Mouse (Mus musculus): ENCODE results near the gene Hoxc12. TPM values are rescaled to one million over a fixed set of nuclear protein-coding genes. Genes with fewer than 3 reads are reported as not detected.

Hoxc12 gene
- not detected in 2 replicates for polyA plus RNA-seq (2015; fragmentation: Nextera tagmentation; extraction: Ambion mirVana)

DNA sequence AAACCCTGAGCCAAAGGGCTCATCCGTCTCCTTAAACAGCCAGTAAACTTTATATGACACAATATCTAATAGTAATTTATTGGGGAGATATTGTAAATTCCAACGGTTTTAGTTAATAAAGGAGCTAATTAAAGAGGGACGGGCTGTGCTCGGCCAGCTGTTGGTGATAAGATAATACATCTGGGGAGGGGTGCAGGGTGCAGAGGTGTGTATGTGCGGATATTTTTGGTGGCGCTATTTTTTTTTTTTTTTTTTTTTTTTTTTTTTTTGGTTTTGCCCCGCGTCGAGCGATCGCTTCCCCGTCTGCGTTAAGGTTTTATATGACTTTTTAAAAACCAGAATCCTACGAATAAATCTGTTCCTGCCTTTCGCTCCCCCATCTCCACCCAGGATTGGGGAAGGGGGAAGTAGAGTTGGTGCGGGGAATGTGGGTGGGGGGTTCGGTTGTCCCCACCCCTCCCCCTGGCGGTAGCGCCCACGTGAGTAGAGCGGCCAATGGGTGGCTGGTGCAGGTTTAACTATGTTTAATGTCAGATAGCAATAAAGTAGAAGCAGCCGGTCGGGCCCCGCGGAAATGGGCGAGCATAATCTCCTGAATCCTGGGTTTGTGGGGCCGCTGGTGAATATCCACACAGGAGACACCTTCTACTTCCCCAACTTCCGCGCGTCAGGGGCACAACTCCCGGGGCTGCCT, at the start of gene Hoxc12:
Gene Hoxc12 (plus strand): TSS at position 479 of the 694 bp plus-strand sequence.
- peaks cover 2% of the 10 kb centered on the region; the same call in 1 of the 2 replicates for H3K4me1 ChIP-seq
- H3K4me3 ChIP-seq: no peak within 1 kb of the TSS
- H3K36me3 ChIP-seq: no peaks in the 10 kb centered on the region
- ATAC-seq (ENCODE audit: borderline replicate concordance, extremely low read depth, low FRiP score, low TSS enrichment): no peak
- H3K4me2 ChIP-seq: no peak within 1 kb of the TSS
- H3K9ac ChIP-seq: no peak within 1 kb of the TSS
- WGBS: under 1% methylated on average over 31 of the region's 31 CpGs
- H3K27ac ChIP-seq: no peak within 1 kb of the TSS
- peaks cover 100% of the 10 kb centered on the region for H3K27me3 ChIP-seq
- H3K9me3 ChIP-seq: no peaks in the 10 kb centered on the region

DNA sequence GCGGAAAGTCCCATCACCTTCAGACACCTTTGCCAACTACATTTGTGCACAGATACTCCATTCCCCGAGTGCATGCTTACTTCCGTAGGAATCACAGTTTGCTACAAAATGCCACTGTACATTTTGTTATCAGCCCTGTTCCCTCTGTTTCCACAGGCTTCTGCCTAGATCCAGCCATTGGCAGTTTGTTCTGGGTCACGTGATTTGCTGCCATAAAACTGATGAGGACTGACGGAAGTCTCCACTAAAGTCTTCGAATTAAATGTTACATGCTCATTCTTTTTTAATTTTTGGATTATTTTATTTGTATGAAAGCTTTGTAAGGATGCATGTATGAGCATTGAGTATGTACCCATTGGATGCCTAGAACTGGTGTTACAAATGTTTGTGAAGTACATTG, 41.4 kb upstream of the Hoxc12 start:
- Histone ChIP-seq H3K4me2 (no peak overlapping the region), H3K9me3 (no peaks in the 10 kb centered on the region), H3K27ac (no peak overlapping the region), H3K9ac (no peak overlapping the region), H3K36me3 (no peaks in the 10 kb centered on the region), H3K27me3 (peaks cover 40% of the 10 kb centered on the region), H3K4me3 (no peak overlapping the region), H3K4me1 (no peaks in the 10 kb centered on the region)
- 80% methylated on average over 6 of the region's 6 CpGs for WGBS
- ATAC-seq (ENCODE audit: borderline replicate concordance, extremely low read depth, low FRiP score, low TSS enrichment): no peak

DNA sequence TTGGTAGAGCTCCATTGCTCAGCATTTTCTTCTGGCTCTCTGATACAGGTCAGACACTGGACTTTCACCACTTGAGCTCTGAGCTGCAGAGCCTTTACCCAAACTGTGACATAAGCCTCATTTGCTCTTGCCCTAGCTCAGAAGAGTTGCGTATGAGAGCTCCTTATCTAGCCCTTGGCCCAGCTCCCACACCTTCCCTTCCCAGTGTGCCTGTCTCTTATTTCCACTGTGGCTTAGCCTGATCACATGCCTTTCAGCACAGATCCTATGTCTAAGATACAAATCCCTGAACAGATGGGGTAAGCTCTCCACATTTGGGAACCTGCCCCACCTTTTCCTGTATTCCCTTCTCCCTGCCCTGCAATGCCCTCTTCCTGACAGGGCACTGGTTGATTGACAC, 31.6 kb upstream of the Hoxc12 start:
- Histone ChIP-seq H3K4me1 (no peaks in the 10 kb centered on the region), H3K36me3 (no peaks in the 10 kb centered on the region), H3K9ac (no peak overlapping the region), H3K4me2 (no peak overlapping the region), H3K9me3 (no peaks in the 10 kb centered on the region), H3K4me3 (no peak overlapping the region), H3K27ac (no peak overlapping the region), H3K27me3 (peaks cover 79% of the 10 kb centered on the region)
- no peak for ATAC-seq (ENCODE audit: borderline replicate concordance, extremely low read depth, low FRiP score, low TSS enrichment)
- WGBS: 22% methylated on average over 1 of the region's 1 CpGs

DNA sequence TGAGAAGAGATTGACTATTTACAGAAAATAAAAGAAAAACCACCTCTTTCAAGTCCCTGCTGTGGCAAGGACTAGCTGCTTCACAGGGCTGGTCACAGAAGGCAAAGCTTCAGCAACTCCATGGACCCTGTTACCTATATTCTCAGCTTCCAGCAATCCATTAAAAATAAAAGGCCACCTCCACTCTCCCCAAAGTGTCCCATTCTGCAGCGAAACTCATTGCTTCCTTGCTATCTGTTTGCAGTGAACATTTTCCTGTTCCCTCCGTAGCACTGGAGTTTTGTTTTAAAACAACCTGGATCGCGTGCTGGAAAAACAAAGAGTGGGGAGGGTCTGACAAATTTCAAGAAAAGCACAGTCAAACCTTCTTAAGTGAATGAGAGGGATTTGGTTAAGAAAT, 27.0 kb upstream of the Hoxc12 start:
- H3K9me3 ChIP-seq: no peaks in the 10 kb centered on the region
- peaks cover 95% of the 10 kb centered on the region for H3K27me3 ChIP-seq
- no peaks in the 10 kb centered on the region for H3K4me1 ChIP-seq
- no peak overlapping the region for H3K4me2 ChIP-seq
- WGBS: 2% methylated on average over 4 of the region's 4 CpGs
- H3K27ac ChIP-seq: no peak overlapping the region
- no peak overlapping the region for H3K9ac ChIP-seq
- no peak overlapping the region for H3K4me3 ChIP-seq
- H3K36me3 ChIP-seq: no peaks in the 10 kb centered on the region
- no peak for ATAC-seq (ENCODE audit: borderline replicate concordance, extremely low read depth, low FRiP score, low TSS enrichment)

DNA sequence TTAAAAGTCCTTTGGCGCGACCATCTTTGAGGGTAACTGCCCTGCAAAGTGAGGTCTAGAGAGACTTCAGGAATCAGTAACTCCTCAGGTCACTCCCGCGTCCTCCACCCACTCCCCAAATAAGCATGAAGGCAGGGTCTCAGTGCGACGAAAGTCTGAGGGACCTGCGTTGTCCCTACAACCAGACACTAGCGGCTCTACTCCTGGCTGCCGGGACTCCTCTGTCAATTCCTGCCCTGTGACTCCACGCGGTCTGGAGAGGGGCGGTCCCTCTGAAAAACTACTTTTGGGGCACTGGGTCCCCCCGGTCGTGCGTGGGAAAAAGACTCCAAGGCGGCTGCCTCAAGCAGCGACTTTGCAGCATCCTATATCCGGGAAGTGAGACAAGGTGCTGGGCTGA, 26.5 kb upstream of the Hoxc12 start:
- no peaks in the 10 kb centered on the region for H3K9me3 ChIP-seq
- H3K4me1 ChIP-seq: no peaks in the 10 kb centered on the region
- H3K36me3 ChIP-seq: no peaks in the 10 kb centered on the region
- no peak overlapping the region for H3K27ac ChIP-seq
- under 1% methylated on average over 18 of the region's 18 CpGs for WGBS
- ATAC-seq (ENCODE audit: borderline replicate concordance, extremely low read depth, low FRiP score, low TSS enrichment): no peak
- H3K9ac ChIP-seq: no peak overlapping the region
- no peak overlapping the region for H3K4me3 ChIP-seq
- peaks cover 95% of the 10 kb centered on the region for H3K27me3 ChIP-seq
- no peak overlapping the region for H3K4me2 ChIP-seq

DNA sequence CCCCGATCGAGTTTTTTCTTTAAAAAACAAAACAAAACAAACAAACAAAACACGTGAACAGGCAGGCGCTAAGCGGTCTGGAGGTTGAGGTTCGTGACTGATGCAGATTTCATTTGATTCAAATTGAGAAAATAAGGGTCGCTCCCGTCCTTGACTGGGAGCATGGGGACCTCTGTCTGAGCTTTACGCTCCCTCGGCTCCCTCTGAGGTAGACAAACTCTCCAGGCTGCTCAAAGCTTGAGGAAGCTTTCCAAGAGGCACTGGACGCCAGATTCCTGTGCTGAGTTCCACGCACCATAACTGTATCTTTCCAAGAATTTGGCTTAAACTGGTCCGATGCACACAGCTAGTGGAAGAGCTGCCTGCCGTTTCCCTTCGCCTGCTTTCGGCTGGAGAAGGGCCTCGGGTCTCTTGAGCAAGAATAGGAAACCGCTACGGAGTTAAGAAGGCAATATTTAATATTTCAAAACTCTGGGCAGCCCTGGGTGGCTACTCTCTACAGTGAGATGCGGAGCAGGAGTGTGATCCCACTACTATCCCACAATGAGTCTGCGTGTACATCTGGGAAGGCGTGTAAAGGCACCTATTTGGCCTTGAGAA, 26.0 kb upstream of the Hoxc12 start:
- Histone ChIP-seq H3K27ac (no peak overlapping the region), H3K27me3 (peaks cover 93% of the 10 kb centered on the region), H3K9ac (no peak overlapping the region), H3K4me3 (no peak overlapping the region), H3K4me1 (no peaks in the 10 kb centered on the region), H3K36me3 (no peaks in the 10 kb centered on the region), H3K9me3 (no peaks in the 10 kb centered on the region), H3K4me2 (no peak overlapping the region)
- ATAC-seq (ENCODE audit: borderline replicate concordance, extremely low read depth, low FRiP score, low TSS enrichment): no peak
- WGBS: 1% methylated on average over 22 of the region's 22 CpGs

DNA sequence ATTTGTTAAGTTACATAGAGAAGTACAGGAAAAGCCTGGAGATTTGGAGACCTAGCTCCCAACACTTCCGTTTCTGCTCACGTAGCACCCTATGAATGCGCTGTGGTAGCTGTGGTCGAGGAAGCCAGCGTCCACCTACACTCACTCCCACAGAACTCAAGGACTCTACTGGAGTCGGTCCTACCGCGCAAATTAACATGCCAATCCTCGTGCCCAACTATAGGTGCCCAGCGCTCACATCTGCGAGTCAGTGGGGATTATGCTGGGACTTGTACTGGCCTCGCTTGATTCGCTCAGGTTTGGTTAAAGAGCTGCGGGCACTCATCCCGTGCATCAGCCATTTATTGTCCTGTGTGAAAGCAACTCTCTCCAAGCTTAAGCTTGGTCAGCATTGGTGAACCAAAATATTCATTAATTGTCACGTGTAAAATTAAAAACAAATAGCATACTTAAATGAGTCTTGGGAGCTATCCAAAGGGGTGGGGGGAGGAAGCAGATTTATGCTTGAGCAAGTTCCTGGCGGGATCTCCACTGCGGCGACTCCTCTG, 23.4 kb upstream of the Hoxc12 start:
- Histone ChIP-seq H3K27me3 (peaks cover 95% of the 10 kb centered on the region), H3K27ac (no peak overlapping the region), H3K4me2 (no peak overlapping the region), H3K9ac (no peak overlapping the region), H3K9me3 (no peaks in the 10 kb centered on the region), H3K36me3 (no peaks in the 10 kb centered on the region), H3K4me1 (no peaks in the 10 kb centered on the region), H3K4me3 (no peak overlapping the region)
- under 1% methylated on average over 19 of the region's 19 CpGs for WGBS
- no peak for ATAC-seq (ENCODE audit: borderline replicate concordance, extremely low read depth, low FRiP score, low TSS enrichment)

DNA sequence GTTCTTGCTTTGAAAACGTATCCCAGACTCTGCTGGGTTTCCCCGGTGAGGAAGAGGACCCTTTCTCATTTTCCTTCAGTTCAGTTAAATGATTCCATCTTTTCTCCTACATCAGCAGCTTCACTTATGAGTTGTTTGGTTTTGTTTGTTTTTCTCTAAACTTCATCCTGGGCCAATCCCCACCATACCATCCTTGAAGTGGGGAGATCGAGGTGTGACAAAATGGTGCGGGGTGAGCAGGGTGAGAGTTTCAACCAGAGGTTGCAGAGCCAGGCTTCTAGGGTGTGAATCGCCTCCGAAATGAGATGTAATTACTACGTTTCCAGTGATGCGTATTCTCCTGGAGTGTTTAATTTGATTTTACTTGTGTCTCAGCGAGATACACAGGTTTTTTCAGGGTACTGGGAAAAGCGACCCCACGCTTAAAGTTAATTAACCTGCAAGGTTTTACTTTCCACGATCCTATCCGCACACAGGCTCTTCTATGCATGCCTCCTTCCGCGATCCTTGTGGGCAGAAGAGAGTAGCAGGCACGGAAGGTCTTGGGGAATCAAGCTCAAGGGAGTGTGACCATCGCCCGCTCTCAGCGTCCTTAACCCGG, 18.5 kb upstream of the Hoxc12 start:
- Histone ChIP-seq H3K4me1 (peaks cover 4% of the 10 kb centered on the region; the same call in 1 of the 2 replicates), H3K9ac (no peak overlapping the region)
- WGBS: under 1% methylated on average over 20 of the region's 20 CpGs

DNA sequence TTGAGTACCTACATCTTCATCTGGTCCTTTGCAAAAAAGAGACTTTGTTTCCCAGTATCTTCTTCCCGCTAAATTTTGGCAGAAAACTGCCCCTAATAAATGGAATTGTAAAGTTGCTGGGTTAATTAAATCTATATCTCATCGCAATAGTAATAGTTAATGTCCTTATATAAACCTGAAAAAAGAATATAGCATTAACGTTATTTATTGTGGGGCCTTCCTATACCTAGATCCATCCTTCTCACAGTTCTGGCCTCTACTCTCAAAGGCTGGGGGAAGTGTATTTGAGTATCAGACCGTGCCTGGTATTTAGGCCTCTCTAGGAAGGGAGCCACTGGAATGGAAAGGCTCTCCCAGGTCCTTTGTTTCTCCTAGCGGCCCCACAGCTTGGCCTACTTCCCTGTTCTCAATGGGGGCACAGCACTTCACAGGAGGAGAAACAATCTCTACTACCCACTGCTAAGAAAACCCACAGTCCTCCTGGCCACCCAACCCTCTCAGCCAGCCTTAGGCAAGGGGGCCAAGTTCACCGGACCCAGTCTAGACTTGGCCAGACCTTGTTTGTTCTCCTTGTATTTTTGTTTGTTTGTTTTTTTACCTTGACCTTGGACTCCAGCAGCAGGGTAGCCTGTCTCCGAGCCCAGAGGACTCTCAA, 17.8 kb upstream of the Hoxc12 start:
- Histone ChIP-seq H3K27ac (no peak overlapping the region), H3K4me2 (no peak overlapping the region), H3K4me3 (no peak overlapping the region), H3K9me3 (no peaks in the 10 kb centered on the region), H3K27me3 (peaks cover 97% of the 10 kb centered on the region), H3K4me1 (peaks cover 4% of the 10 kb centered on the region; the same call in 1 of the 2 replicates), H3K36me3 (no peaks in the 10 kb centered on the region), H3K9ac (no peak overlapping the region)
- ATAC-seq (ENCODE audit: borderline replicate concordance, extremely low read depth, low FRiP score, low TSS enrichment): no peak
- WGBS: 3% methylated on average over 7 of the region's 7 CpGs

More for the DNA sequence above, 18.5 kb upstream of the Hoxc12 start:
- H3K4me2 ChIP-seq: no peak overlapping the region
- H3K9me3 ChIP-seq: no peaks in the 10 kb centered on the region
- H3K4me3 ChIP-seq: no peak overlapping the region
- no peak overlapping the region for H3K27ac ChIP-seq
- H3K27me3 ChIP-seq: peaks cover 97% of the 10 kb centered on the region
- no peaks in the 10 kb centered on the region for H3K36me3 ChIP-seq
- no peak for ATAC-seq (ENCODE audit: borderline replicate concordance, extremely low read depth, low FRiP score, low TSS enrichment)

DNA sequence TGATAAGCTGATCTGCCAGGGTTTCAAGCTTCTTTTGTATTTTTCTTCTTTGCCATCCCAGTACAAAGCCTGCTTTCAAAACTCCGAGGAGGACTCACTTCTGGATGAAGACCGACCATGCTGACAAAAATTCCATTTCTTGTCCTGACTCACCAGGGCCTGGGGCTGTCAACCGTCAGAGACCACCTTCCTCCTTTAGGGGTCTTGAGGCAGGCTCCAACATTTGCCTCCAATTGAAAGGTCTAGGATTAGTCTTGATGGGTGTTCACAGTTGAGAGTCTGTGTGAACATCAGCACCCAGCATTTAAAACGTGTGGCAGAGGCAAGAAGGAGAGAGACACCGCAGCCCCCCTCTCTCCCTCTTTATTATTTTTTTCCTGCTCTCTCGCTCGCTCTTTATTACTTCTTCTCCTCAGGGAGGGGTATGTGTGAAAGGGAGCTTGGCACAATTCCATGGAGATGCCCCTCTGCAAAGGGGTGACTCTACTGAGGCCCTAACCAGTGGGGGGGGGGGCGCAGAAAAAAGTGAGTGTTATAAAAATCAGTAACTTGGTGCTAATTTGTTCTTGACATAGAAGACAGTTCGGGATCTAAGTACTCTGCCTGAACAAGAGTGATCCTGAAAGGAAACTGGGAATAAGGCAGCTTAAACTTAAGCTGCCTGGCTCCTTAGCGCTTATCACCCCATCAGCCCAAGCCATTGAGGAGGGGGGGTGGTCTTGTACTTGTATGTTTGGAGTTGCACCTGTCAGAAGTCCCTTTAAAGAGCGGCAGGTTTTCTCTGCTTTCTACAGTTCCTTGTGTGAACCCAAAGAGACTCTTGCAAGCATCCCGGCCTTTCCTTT, 17.0 kb upstream of the Hoxc12 start:
- H3K9ac ChIP-seq: no peak overlapping the region
- no peak overlapping the region for H3K27ac ChIP-seq
- peaks cover 4% of the 10 kb centered on the region; the same call in 1 of the 2 replicates for H3K4me1 ChIP-seq
- no peaks in the 10 kb centered on the region for H3K9me3 ChIP-seq
- 6% methylated on average over 12 of the region's 12 CpGs for WGBS
- peaks cover 99% of the 10 kb centered on the region for H3K27me3 ChIP-seq
- no peaks in the 10 kb centered on the region for H3K36me3 ChIP-seq
- no peak overlapping the region for H3K4me3 ChIP-seq
- H3K4me2 ChIP-seq: no peak overlapping the region
- no peak for ATAC-seq (ENCODE audit: borderline replicate concordance, extremely low read depth, low FRiP score, low TSS enrichment)

DNA sequence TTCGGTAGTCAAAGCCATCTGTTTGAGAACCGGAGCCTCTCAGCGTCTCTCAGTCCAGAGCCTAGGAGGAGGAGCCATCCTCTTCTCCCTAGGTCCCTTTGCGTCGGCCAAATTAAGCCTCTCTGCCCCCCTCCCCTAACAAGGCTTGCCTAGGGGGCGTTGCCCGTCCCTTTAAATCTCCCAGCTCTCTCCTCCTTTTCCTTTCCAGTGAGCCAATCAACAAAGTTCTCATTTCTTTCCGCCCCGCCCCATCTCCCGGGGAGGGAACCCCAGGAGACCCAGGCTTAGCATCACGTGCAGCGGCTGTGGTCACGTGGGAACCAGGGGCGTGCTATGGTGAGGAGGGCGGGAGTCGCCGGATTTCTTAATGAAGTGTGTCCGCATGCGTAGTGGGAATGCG, 15.9 kb upstream of the Hoxc12 start:
- peak overlapping the region; percentile 20 for H3K4me3 ChIP-seq

More for the DNA sequence above, 15.9 kb upstream of the Hoxc12 start:
- Histone ChIP-seq H3K27me3 (peaks cover 99% of the 10 kb centered on the region), H3K36me3 (no peaks in the 10 kb centered on the region), H3K27ac (no peak overlapping the region), H3K4me2 (peak overlapping the region; percentile 34), H3K4me1 (peaks cover 4% of the 10 kb centered on the region; the same call in 1 of the 2 replicates), H3K9ac (no peak overlapping the region), H3K9me3 (no peaks in the 10 kb centered on the region)
- WGBS: 1% methylated on average over 20 of the region's 20 CpGs
- peak; percentile 82; the same call in 1 of the 2 replicates for ATAC-seq (ENCODE audit: borderline replicate concordance, extremely low read depth, low FRiP score, low TSS enrichment)

Measured in lung, embryonic 15.5 days (tissue).